Mouse (Mus musculus) lung, postnatal 25 days (tissue): ENCODE measurements around the gene Olfr1220.

Source experiments
- DNase-seq: peaks from one replicate; pipeline ENCODE4 v3.0.0; 2022; ENCODE audit warnings: low spot score

Olfr1220 gene

GRCm38 (mm10) chr2:89106735-89107134, at the start of gene Olfr1220:
Gene Olfr1220 (minus strand): TSS chr2:89106835.
- DNase-seq, result no peak

- no peak for DNase-seq
These were observed 44.8 kb upstream of the Olfr1220 start, which contains the start of gene Olfr1223 for GRCm38 (mm10) chr2:89151460-89151859. Gene Olfr1223 (minus strand): TSS chr2:89151560.

GRCm38 (mm10) chr2:89132954-89133353, 26.3 kb upstream of the Olfr1220 start, which contains the start of gene Olfr1222:
Gene Olfr1222 (minus strand): TSS chr2:89133054.
- DNase-seq, result no peak

- no peak for DNase-seq
These were observed 10.5 kb upstream of the Olfr1220 start, which contains the start of gene Olfr1221 for GRCm38 (mm10) chr2:89117183-89117582. Gene Olfr1221 (minus strand): TSS chr2:89117283.

GRCm38 (mm10) chr2:89105651-89106050, 984 bp downstream of the Olfr1220 start:
- no peak for DNase-seq

GRCm38 (mm10) chr2:89093848-89094247, 12.8 kb downstream of the Olfr1220 start:
- DNase-seq, result no peak

- DNase-seq, result no peak
These were observed 23.2 kb downstream of the Olfr1220 start, which contains the start of gene Olfr1219 for GRCm38 (mm10) chr2:89083413-89083812. Gene Olfr1219 (minus strand): TSS chr2:89083513.

GRCm38 (mm10) chr2:89081487-89081886, 25.1 kb downstream of the Olfr1220 start:
- no peak for DNase-seq

- DNase-seq, result no peak
These were observed 45.5 kb downstream of the Olfr1220 start, which contains the start of gene Olfr1218 for GRCm38 (mm10) chr2:89061087-89061486. Gene Olfr1218 (minus strand): TSS chr2:89061187.
